Mouse (Mus musculus) left cerebral cortex, adult 2 months (tissue): ENCODE results near the gene Emsy. TPM values are rescaled to one million over a fixed set of nuclear protein-coding genes. Genes with fewer than 3 reads are reported as not detected.
A peak's percentile ranks its signal among the peaks of the same experiment; 100 is the strongest.

Source experiments
- DNase-seq, 2 experiments: peaks; one replicate each; pipeline ENCODE4 v3.0.0; 2021 to 2022; ENCODE audit warnings: low spot score in 2 of 2, mixed read lengths in 1 of 2; ENCODE audit errors: extremely low spot score in 1 of 2
- H3K27ac ChIP-seq: fragments of 200-600 bp; 2 replicates; pipeline ENCODE4 v1.8.1; 2022
- H3K4me3 ChIP-seq: fragments of 200-600 bp; 2 replicates; pipeline ENCODE4 v1.8.1; 2022
- CTCF ChIP-seq: fragments of 200-600 bp; IDR thresholded peaks from 2 replicates; pipeline ENCODE4 v1.8.1; 2022; ENCODE audit warnings: antibody characterized with exemption, mild to moderate bottlenecking, moderate library complexity
- intact Hi-C: fragments of 180-260 bp; cut with DNase I; formaldehyde crosslinking; loops from one replicate; pipeline ENCODE4 v1.15.1; 2025
- total RNA-seq, 2 experiments: library from RNA; stranded (reverse); gene quantifications; 2 replicates each; pipeline ENCODE4 v1.2.3; 2021

The Emsy gene
- total RNA-seq, 2 experiments from 2014 or later, result 67.4 to 76.7 TPM

- intact Hi-C loops, result no loop called here
- H3K4me3 ChIP-seq, result no peak overlapping the region
Observed at GRCm38 (mm10) chr7:98690126-98690525, 33.5 kb upstream of the Emsy start.

GRCm38 (mm10) chr7:98685895-98686294, 29.3 kb upstream of the Emsy start:
- intact Hi-C loops, result no loop called here
- Histone ChIP-seq H3K4me3 (no peak overlapping the region), H3K27ac (no peak overlapping the region)
- no peak for DNase-seq
- TF ChIP-seq CTCF, result peak; percentile 7; the same call in 1 of the 2 replicates

More at GRCm38 (mm10) chr7:98690126-98690525, 33.5 kb upstream of the Emsy start:
- TF ChIP-seq CTCF, result no peak
- H3K27ac ChIP-seq, result no peak overlapping the region
- no peak for DNase-seq

DNA sequence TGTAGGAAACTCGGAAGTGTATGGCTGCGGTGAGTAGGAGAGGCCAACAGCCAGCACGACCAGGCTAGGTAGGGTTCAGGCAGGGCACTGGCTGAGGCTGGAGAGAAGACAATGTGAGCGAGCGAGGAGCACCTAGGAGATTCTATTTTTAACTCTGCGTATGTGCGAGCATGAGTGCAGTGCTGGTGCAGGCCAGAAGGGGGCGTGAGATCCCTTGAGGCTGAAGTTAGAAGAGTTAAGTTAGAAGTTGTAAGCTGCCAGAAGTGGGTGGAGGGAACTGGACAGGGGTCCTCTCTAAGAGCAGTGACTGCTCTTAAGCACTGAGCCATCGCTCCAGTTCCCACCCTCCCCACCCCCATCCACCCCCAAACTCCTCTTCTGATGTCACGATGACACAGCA, 26.2 kb upstream of the Emsy start:
- TF ChIP-seq CTCF, result no peak; the same call in 1 of the 2 replicates
- Histone ChIP-seq H3K27ac (no peak overlapping the region), H3K4me3 (no peak overlapping the region)
- DNase-seq, result no peak
- intact Hi-C loops, result no loop called here

DNA sequence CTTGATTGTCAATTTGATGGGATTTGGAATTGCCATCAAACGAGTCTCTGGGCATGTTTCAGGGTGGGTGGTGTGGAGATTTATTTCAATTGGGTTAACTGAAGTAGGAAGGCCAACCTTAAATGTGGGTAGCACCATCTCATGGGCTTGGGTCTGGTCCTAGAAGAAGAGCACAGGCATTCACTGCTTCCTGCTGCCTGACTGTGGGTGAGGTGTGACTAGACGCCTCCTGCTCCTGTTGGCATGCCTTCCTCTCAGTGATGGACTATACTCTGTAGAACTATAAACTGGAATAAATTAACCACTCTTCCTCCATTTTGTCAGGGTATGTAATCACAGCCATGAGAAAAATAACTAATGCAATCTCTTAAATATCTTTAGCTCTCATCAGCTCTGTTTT, 24.1 kb upstream of the Emsy start:
- H3K27ac ChIP-seq, result no peak overlapping the region
- intact Hi-C loops, result no loop called here
- no peak overlapping the region for H3K4me3 ChIP-seq
- no peak for DNase-seq
- TF ChIP-seq CTCF, result no peak

- Histone ChIP-seq H3K4me3 (no peak overlapping the region), H3K27ac (no peak overlapping the region)
- no peak for DNase-seq
- intact Hi-C loops, result no loop called here
- TF ChIP-seq CTCF, result no peak
Observed at GRCm38 (mm10) chr7:98678441-98678840, 21.9 kb upstream of the Emsy start.

DNA sequence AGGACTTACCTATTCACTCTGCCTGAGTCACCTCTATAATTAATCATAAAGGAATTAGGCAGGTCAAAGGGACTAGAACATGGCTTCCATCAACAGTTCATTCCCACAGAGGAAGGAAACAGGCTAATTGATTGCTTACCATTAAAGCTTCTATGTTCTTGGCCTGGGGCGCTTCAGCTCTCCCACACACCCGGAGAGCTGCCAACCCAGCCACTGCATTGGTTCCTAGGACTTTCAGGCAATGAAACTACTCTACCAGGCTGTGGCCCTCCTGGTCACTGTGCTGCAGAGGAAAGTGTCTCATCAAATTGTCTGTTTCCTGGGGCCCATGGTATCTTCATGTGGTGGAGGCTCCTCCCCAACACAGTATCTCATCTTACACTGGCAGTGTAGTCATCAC, 20.9 kb upstream of the Emsy start:
- no peak overlapping the region for H3K4me3 ChIP-seq
- DNase-seq, result no peak
- TF ChIP-seq CTCF, result no peak
- intact Hi-C loops, result no loop called here
- no peak overlapping the region for H3K27ac ChIP-seq

DNA sequence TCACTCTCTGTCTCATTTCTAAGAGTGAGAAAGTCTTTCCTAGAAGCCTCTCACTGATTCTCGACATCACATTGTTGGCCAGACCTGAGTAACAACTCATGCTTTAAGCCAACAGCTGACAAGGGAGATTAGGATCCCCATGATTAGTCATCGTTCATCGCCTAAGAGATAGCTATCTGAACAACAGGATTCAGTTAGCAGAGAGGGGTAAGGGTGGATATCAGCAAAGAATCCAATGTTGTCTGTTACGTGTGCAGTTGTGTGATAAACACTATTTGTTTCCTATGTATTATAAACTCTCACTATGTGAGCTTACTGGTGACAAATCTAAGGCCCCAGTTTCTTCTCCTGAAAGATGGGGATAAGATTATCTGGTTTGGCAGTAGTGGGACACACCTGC, 17.8 kb upstream of the Emsy start:
- TF ChIP-seq CTCF, result no peak
- no peak for DNase-seq
- intact Hi-C loops, result no loop called here
- Histone ChIP-seq H3K4me3 (no peak overlapping the region), H3K27ac (no peak overlapping the region)

DNA sequence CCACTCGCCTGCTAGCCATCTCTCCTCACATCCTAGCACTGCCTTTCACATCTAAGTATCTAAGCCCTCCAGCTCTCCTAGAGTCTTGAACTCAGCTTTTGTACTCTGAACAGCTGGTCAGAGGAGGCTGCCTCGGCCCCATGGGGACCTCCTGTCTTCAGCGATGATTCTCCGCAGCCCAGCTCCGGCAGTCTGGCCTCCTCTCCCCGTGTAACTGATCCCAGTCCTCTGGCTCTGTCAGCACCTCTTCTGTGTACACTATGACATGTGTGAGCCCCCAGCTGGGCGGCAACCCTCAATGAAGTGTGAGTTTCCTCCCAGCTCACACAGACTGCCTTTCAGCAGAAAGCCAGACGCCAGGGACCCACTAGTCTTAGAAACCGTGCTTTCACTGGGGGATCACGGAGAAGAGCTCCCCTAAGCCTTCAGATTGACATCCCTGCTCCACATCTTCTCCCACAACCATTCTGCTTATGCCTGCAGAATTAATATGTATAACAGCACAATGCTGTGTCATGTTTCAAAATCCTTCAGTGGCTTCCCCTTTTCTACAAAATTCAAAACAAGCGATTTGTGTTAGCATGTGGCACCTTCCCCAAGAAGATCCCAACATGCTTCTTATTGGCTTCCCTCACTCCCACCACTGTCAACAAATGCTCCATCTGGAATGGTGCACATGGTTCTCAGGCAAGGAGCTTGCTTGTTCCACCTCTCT, 15.8 kb upstream of the Emsy start:
- no peak for TF ChIP-seq CTCF
- H3K4me3 ChIP-seq, result no peak overlapping the region
- intact Hi-C loops, result no loop called here
- H3K27ac ChIP-seq, result no peak overlapping the region
- no peak for DNase-seq

DNA sequence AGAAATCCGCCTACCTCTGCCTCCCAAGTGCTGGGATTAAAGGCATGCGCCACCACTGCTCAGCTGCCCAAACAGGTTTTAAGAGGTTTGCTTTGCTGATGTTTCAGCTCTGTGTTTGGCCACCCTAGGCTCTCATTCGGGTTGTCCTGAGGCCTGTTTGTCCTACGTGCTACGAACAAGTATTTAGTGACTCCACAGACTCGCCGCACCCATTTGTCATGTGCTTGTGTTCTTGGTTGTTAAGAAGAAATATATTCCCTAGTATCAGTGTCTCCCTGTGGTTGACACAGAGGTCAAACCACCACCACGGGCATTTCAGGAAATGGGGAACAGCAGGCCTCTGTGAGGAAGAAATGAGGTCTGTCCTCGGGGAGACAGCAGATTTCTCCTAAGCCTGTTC, 14.8 kb upstream of the Emsy start:
- TF ChIP-seq CTCF, result no peak
- no peak overlapping the region for H3K4me3 ChIP-seq
- H3K27ac ChIP-seq, result no peak overlapping the region
- intact Hi-C loops, result no loop called here
- no peak for DNase-seq

DNA sequence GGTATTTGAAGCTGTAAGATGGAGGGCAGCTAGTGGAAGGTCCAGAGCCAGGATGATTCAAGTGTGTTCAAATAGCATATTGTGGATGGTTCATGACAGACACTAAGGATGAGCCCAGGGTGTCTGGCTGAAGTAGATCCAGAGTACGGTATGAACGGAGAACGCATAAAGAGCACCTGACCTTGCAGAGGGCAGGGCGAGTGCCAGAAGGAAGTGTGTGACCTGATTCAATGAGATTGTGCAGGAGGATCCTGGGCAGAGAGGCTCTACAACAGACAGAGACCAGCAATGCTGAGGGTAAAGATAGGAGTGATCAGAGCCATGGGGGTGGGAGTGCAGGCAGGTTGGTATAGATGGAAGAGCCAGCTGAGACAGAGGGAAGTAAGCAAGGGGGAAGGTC, 14.2 kb upstream of the Emsy start:
- no peak overlapping the region for H3K27ac ChIP-seq
- no peak for DNase-seq
- TF ChIP-seq CTCF, result no peak
- no peak overlapping the region for H3K4me3 ChIP-seq
- intact Hi-C loops, result no loop called here

DNA sequence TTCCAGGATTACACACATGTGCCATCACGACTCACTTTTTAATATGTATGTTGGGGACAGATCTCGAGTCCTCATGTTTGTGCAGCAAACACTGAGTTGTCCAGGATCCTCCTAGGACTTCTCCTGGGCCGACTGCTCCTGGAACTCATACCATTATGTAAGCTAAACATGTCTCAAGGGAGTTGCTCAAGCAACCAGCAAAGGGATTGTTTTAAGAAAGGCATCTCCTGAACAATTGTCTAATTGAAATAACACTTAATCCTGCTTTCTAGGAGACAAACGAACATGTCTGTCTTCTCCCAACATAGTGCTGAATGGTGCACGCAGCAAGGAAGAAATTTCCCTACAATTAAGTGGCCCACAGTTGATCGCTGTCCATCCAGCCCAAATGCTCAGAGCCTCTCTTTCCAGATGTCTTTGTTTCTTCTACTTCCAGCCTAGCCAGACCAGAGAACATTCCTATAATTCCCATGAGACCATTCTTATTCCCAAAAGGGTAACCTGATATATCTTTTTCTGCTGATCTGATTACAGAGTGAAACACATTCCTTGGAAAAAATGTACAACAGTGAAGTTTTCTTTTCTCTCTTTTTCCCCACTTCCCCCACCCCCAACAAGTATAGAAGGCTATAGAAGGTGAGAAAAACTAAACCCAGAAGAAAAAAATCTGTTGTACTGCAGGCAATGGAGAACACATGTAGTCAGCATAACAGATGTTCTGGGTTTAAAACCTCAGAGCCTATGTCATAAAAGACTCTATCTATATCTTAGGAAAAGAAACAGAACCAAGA, 11.6 kb upstream of the Emsy start:
- DNase-seq, result no peak
- Histone ChIP-seq H3K4me3 (no peak overlapping the region), H3K27ac (no peak overlapping the region)
- TF ChIP-seq CTCF, result no peak
- intact Hi-C loops, result no loop called here

DNA sequence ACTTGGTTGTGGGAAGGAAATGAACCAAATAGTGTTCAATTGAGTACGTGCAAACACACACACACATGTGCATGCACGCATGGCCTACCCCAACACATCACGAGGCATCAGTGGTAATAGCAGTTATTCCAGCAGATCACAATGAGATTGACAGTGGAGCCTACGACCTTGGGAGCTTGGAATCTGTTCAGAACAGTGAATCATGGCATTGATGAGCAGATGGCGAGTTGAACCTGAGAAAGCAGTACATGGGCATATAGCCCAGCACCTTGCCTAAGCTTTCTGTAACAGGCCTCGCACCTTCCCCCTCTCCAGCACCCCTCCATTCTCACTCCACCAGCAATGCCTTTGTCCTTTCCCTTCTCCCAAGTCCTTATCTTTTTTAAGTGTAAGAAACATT, 9.1 kb upstream of the Emsy start:
- intact Hi-C loops, result no loop called here
- no peak for DNase-seq
- Histone ChIP-seq H3K27ac (no peak overlapping the region), H3K4me3 (no peak overlapping the region)
- TF ChIP-seq CTCF, result no peak

GRCm38 (mm10) chr7:98665166-98665565, 8.6 kb upstream of the Emsy start:
- DNase-seq, result no peak
- intact Hi-C loops, result no loop called here
- H3K27ac ChIP-seq, result no peak overlapping the region
- no peak for TF ChIP-seq CTCF
- H3K4me3 ChIP-seq, result no peak overlapping the region
